15 mouse cellular contexts compared by ENCODE assay signal in genomic region chr4:149999931-150000555, GRCm38 (mm10). TPM values are rescaled to one million over a fixed set of nuclear protein-coding genes. Genes with fewer than 3 reads are reported as not detected.
A peak's percentile ranks its signal among the peaks of the same experiment; 100 is the strongest.
DNase-seq lines count a peak whose midpoint lies in the region; ATAC-seq and TF ChIP-seq lines count a peak whose summit lies in the region.
"Had no signal": no experiment of that assay in that cellular context is flagged by ENCODE, and none has a peak within 500 bp of the region (broad histone marks: within the 10 kb centered on the region; RNA-seq: fewer than 3 reads in every experiment).

No protein-coding gene starts in this region.

- ATAC-seq in lung, embryonic 14.5 days (ENCODE audit: insufficient read depth): no peak
- ATAC-seq in intestine, postnatal 0 days: no peak
- ATAC-seq in liver, postnatal 0 days: peak; percentile 37
- no peak for ATAC-seq in erythroblast, adult 5-6 weeks (replicated peaks; ENCODE audit: low FRiP score, poor library complexity, severe bottlenecking)
- ATAC-seq: hindbrain, embryonic 16.5 days; midbrain, embryonic 15.5 days had no signal

- peaks cover 46% of the 10 kb centered on the region for H3K4me1 ChIP-seq in heart, embryonic 10.5 days
- peaks cover 44% of the 10 kb centered on the region for H3K4me1 ChIP-seq in lung, embryonic 14.5 days (ENCODE audit: insufficient read depth)
- H3K4me1 ChIP-seq in intestine, postnatal 0 days (replicated peaks; ENCODE audit: control insufficient read depth, insufficient read depth, low read length): peaks cover 19% of the 10 kb centered on the region
- peaks cover 48% of the 10 kb centered on the region for H3K4me1 ChIP-seq in liver, postnatal 0 days (ENCODE audit: insufficient read depth)
- H3K4me1 ChIP-seq: forebrain, embryonic 12.5 days; midbrain, embryonic 15.5 days had no signal

- H3K27me3 ChIP-seq in heart, embryonic 10.5 days (ENCODE audit: insufficient read depth, poor library complexity, severe bottlenecking): 0 out of 2 replicates have a peak, but pooled peaks cover 5% of the 10 kb centered on the region
- no peaks in the 10 kb centered on the region for H3K27me3 ChIP-seq in lung, embryonic 14.5 days (ENCODE audit: insufficient read depth, low read length)
- H3K27me3 ChIP-seq in intestine, postnatal 0 days (replicated peaks; ENCODE audit: control insufficient read depth, insufficient read depth, low read length): no peaks in the 10 kb centered on the region
- no peaks in the 10 kb centered on the region for H3K27me3 ChIP-seq in liver, postnatal 0 days (ENCODE audit: insufficient read depth, low read length)
- H3K27me3 ChIP-seq: midbrain, embryonic 15.5 days had no signal

- peaks cover 6% of the 10 kb centered on the region; the same call in 1 of the 2 replicates for H3K36me3 ChIP-seq in heart, embryonic 10.5 days
- peaks cover 4% of the 10 kb centered on the region; the same call in 1 of the 2 replicates for H3K36me3 ChIP-seq in lung, embryonic 14.5 days (ENCODE audit: insufficient read depth)
- H3K36me3 ChIP-seq in intestine, postnatal 0 days (ENCODE audit: control insufficient read depth, insufficient read depth): peaks cover 12% of the 10 kb centered on the region; the same call in 1 of the 2 replicates
- H3K36me3 ChIP-seq in liver, postnatal 0 days (replicated peaks; ENCODE audit: insufficient read depth, low read length): peaks cover 17% of the 10 kb centered on the region
- H3K36me3 ChIP-seq: embryonic facial prominence, embryonic 10.5 days; forebrain, embryonic 12.5 days; midbrain, embryonic 15.5 days had no signal

- no peak for DNase-seq in heart, embryonic 10.5 days (ENCODE audit: low spot score)
- DNase-seq in heart, adult 8-10 months (ENCODE audit: low spot score): no peak
- peak; percentile 50 for DNase-seq in lung, embryonic 14.5 days
- no peak for DNase-seq in lung, adult 18-20 months
- DNase-seq in liver, postnatal 0 days: no peak
- DNase-seq in right cerebral cortex, postnatal 4 days: no peak
- DNase-seq: layer of hippocampus, postnatal 36 days; thymus, adult 18-20 months had no signal

- WGBS in heart, embryonic 10.5 days: 80% methylated on average over 15 of the region's 15 CpGs
- 69% methylated on average over 15 of the region's 15 CpGs for WGBS in lung, embryonic 14.5 days
- 71% methylated on average over 15 of the region's 15 CpGs for WGBS in intestine, postnatal 0 days
- WGBS in liver, postnatal 0 days (ENCODE audit: insufficient replicate concordance): 67% methylated on average over 15 of the region's 15 CpGs

- H3K27ac ChIP-seq in heart, embryonic 10.5 days: peak overlapping the region; percentile 26; the same call in 1 of the 2 replicates
- H3K27ac ChIP-seq in lung, embryonic 14.5 days (ENCODE audit: low read depth): no peak overlapping the region
- H3K27ac ChIP-seq in intestine, postnatal 0 days (ENCODE audit: low read depth, low read length): peak overlapping the region; percentile 96
- H3K27ac ChIP-seq in liver, postnatal 0 days (ENCODE audit: low read depth): peak overlapping the region; percentile 97
- H3K27ac ChIP-seq: forebrain, embryonic 12.5 days; liver, embryonic 14.5 days; midbrain, embryonic 15.5 days had no signal

- TF ChIP-seq EP300 in liver, postnatal 0 days (IDR thresholded peaks at IDR 0.05; ENCODE audit: low read depth): no peak

- no peak for TF ChIP-seq CTCF in lung, embryonic 14.5 days (IDR thresholded peaks at IDR 0.05; ENCODE audit: low read depth)
- TF ChIP-seq CTCF in intestine, postnatal 0 days (IDR thresholded peaks at IDR 0.05; ENCODE audit: low read depth): no peak
- TF ChIP-seq CTCF in liver, postnatal 0 days (IDR thresholded peaks at IDR 0.05; ENCODE audit: low read depth): no peak

- H3K4me3 ChIP-seq in heart, embryonic 10.5 days: no peak overlapping the region
- H3K4me3 ChIP-seq in lung, embryonic 14.5 days (ENCODE audit: low read depth, low read length): no peak overlapping the region
- peak overlapping the region; percentile 35 for H3K4me3 ChIP-seq in intestine, postnatal 0 days (ENCODE audit: low read depth, low read length)
- peak overlapping the region; percentile 44 for H3K4me3 ChIP-seq in liver, postnatal 0 days (ENCODE audit: low read depth, low read length)
- H3K4me3 ChIP-seq: embryonic facial prominence, embryonic 10.5 days; forebrain, embryonic 12.5 days; midbrain, embryonic 15.5 days had no signal

- H3K4me2 ChIP-seq in lung, embryonic 14.5 days: no peak overlapping the region
- H3K4me2 ChIP-seq in intestine, postnatal 0 days (replicated peaks; ENCODE audit: low read depth): peak overlapping the region; percentile 69
- H3K4me2 ChIP-seq in liver, postnatal 0 days (ENCODE audit: low read depth, low read length): peak overlapping the region; percentile 73
- H3K4me2 ChIP-seq: forebrain, embryonic 12.5 days; midbrain, embryonic 15.5 days had no signal

- no peak overlapping the region for H3K9ac ChIP-seq in lung, embryonic 14.5 days
- no peak overlapping the region for H3K9ac ChIP-seq in intestine, postnatal 0 days (ENCODE audit: low read depth, low read length)
- H3K9ac ChIP-seq in liver, postnatal 0 days (replicated peaks): peak overlapping the region; percentile 46; the same call in 1 of the 2 replicates
- H3K9ac ChIP-seq: forebrain, embryonic 12.5 days; liver, embryonic 14.5 days; midbrain, embryonic 15.5 days had no signal

- H3K9me3 ChIP-seq in heart, embryonic 10.5 days: no peaks in the 10 kb centered on the region
- no peaks in the 10 kb centered on the region for H3K9me3 ChIP-seq in lung, embryonic 14.5 days (ENCODE audit: low read depth, low read length)
- no peaks in the 10 kb centered on the region for H3K9me3 ChIP-seq in intestine, postnatal 0 days (ENCODE audit: control insufficient read depth)
- no peaks in the 10 kb centered on the region for H3K9me3 ChIP-seq in liver, postnatal 0 days (ENCODE audit: low read length)
- H3K9me3 ChIP-seq: embryonic facial prominence, embryonic 10.5 days; forebrain, embryonic 12.5 days; midbrain, embryonic 15.5 days had no signal

RNA-seq across cellular contexts. Expression of gene H6pd, which starts 8.8 kb away (rescaled TPM):
- polyA plus RNA-seq in heart, embryonic 10.5 days (2016; fragmentation: Nextera tagmentation; extraction: Ambion mirVana): 5.8 and 9.0 TPM in 2 replicates
- total RNA-seq in heart, adult 8-10 months (2022): 10 to 100 TPM; 37.5 to 44.8 (median 41.2) TPM
- polyA plus RNA-seq in lung, embryonic 14.5 days (2014; fragmentation: Nextera tagmentation; extraction: Ambion mirVana): 20.4 and 22.0 TPM in 2 replicates
- 33.1 and 37.5 TPM in 2 replicates for polyA plus RNA-seq in intestine, postnatal 0 days (2015; fragmentation: Nextera tagmentation; extraction: Ambion mirVana)
- polyA plus RNA-seq in liver, postnatal 0 days (2015; fragmentation: Nextera tagmentation; extraction: Ambion mirVana): 33.0 and 36.5 TPM in 2 replicates
- total RNA-seq in erythroblast, adult 5-6 weeks (2015; ENCODE audit: low replicate concordance): 4.8 and 6.5 TPM in 2 replicates
- 4.2 and 7.0 TPM in 2 replicates for total RNA-seq in erythroblast, adult 5-6 weeks (2017; ENCODE audit: low replicate concordance)

RNA-seq across cellular contexts. Expression of gene Spsb1, which starts 45.2 kb away (rescaled TPM):
- polyA plus RNA-seq in heart, embryonic 10.5 days (2016; fragmentation: Nextera tagmentation; extraction: Ambion mirVana): 3.9 and 9.2 TPM in 2 replicates
- total RNA-seq in heart, adult 8-10 months (2022): 10 to 100 TPM; 24.7 to 43.0 (median 31.0) TPM
- polyA plus RNA-seq in lung, embryonic 14.5 days (2014; fragmentation: Nextera tagmentation; extraction: Ambion mirVana): 17.0 and 17.1 TPM in 2 replicates
- 26.4 and 26.5 TPM in 2 replicates for polyA plus RNA-seq in intestine, postnatal 0 days (2015; fragmentation: Nextera tagmentation; extraction: Ambion mirVana)
- polyA plus RNA-seq in liver, postnatal 0 days (2015; fragmentation: Nextera tagmentation; extraction: Ambion mirVana): 1.3 and 1.7 TPM in 2 replicates
- not detected in 2 replicates for total RNA-seq in erythroblast, adult 5-6 weeks (2015; ENCODE audit: low replicate concordance)
- 0.42 TPM in 1 of 2 replicates, not detected in the other for total RNA-seq in erythroblast, adult 5-6 weeks (2017; ENCODE audit: low replicate concordance)

Comparison
In these comparisons a context has a peak if more than half of its experiments do, and no peak if none do; other contexts are left out.
1. H3K4me3 ChIP-seq: peak in intestine, postnatal 0 days (single experiment) and liver, postnatal 0 days (single experiment); none in heart, embryonic 10.5 days (single experiment) and lung, embryonic 14.5 days (single experiment).